In genomic region chr1:182663671-182664070, GRCm38 (mm10) we compare ENCODE assay signal across 8 mouse cellular contexts.
DNase-seq lines count a peak whose midpoint lies in the region; ATAC-seq lines count a peak whose summit lies in the region.

No protein-coding gene starts in this region.

- no peak for ATAC-seq in inflammation-experienced regulatory T-cells, adult 6 months

- intact Hi-C loops in heart, postnatal 36 days (cut with DNase I): no loop called here

- peak; percentile 33 for DNase-seq in layer of hippocampus, adult 11-12 months (ENCODE audit: low spot score)
- no peak for DNase-seq in layer of hippocampus, adult 9-10 months (ENCODE audit: low spot score)
- DNase-seq in fibroblast of lung, adult 2 months (ENCODE audit: low read depth): peak; percentile 15
- peak; percentile 33 to 38 for DNase-seq in heart, postnatal 36 days
- DNase-seq in layer of hippocampus, postnatal 14 days (ENCODE audit: low spot score in 2 of 2): peak; percentile 13 to 70
- peak; percentile 63 to 68 for DNase-seq in right cerebral cortex, postnatal 10 days (ENCODE audit: low spot score in 2 of 2)
- no peak for DNase-seq in thymus, postnatal 25 days

Comparison
In these comparisons a context has a peak if more than half of its experiments do, and no peak if none do; other contexts are left out.
1. DNase-seq: peak in layer of hippocampus, adult 11-12 months (single experiment), fibroblast of lung, adult 2 months (single experiment), heart, postnatal 36 days (2 of 2), layer of hippocampus, postnatal 14 days (2 of 2) and right cerebral cortex, postnatal 10 days (2 of 2); none in layer of hippocampus, adult 9-10 months (single experiment) and thymus, postnatal 25 days (single experiment).